Mouse (Mus musculus): ENCODE data around the gene Sik2.

- no peak for TF ChIP-seq CTCF (IDR thresholded peaks at IDR 0.05; ENCODE audit: insufficient read depth, low read length)
- TF ChIP-seq POLR2A (IDR thresholded peaks at IDR 0.05; ENCODE audit: borderline replicate concordance, extremely low read depth, low read depth, low read length) = peak; percentile 45; the same call in 1 of the 2 replicates
Observed at GRCm38 (mm10) chr9:50884741-50885599, 123.9 kb downstream of the Sik2 start.
